Mouse (Mus musculus) adrenal gland, postnatal 4 days (tissue): ENCODE results near the gene Zap70. TPM values are rescaled to one million over a fixed set of nuclear protein-coding genes. Genes with fewer than 3 reads are reported as not detected.

Source experiments
- DNase-seq, 2 experiments: peaks; one replicate each; pipeline ENCODE4 v3.0.0; 2021 to 2022; ENCODE audit warnings: low spot score in 2 of 2, mixed read lengths in 2 of 2
- long read RNA-seq, 2 experiments: library from polyadenylated mRNA; stranded (forward); transcript quantifications; one replicate each; pipeline ENCODE4 v2.0.0; 2021
- total RNA-seq, 2 experiments: library from RNA; stranded (reverse); gene quantifications; 2 replicates each; pipeline ENCODE4 v1.2.3; 2021

Zap70 gene
- under 1 TPM; 0.28 to 0.40 TPM for total RNA-seq
- long read RNA-seq, experiment 1, partial matches to known transcripts = 0 of 1 reads
- long read RNA-seq, experiment 1, other reads (novel, unspliced or antisense) = 0 of 1 reads
- long read RNA-seq, experiment 2, partial matches to known transcripts = 0 of 1 reads
- long read RNA-seq, experiment 2, other reads (novel, unspliced or antisense) = 0 of 1 reads

GRCm38 (mm10) chr1:36761568-36761967, at the start of gene Zap70:
Gene Zap70, plus strand, starts transcription at chr1:36761798.
- no peak for DNase-seq

- no peak for DNase-seq
These were observed 47.3 kb upstream of the Zap70 start, which contains the start of gene Actr1b for GRCm38 (mm10) chr1:36714311-36714710. Gene Actr1b, minus strand, starts transcription at chr1:36714422.

- DNase-seq = no peak
These were observed 42.8 kb upstream of the Zap70 start for GRCm38 (mm10) chr1:36718786-36719185.

- DNase-seq = no peak
These were observed 38.2 kb upstream of the Zap70 start for GRCm38 (mm10) chr1:36723146-36724056.

GRCm38 (mm10) chr1:36724057-36724431, 37.6 kb upstream of the Zap70 start:
- no peak for DNase-seq

GRCm38 (mm10) chr1:36737300-36737699, 24.3 kb upstream of the Zap70 start:
- DNase-seq = peak; percentile 43 to 71

GRCm38 (mm10) chr1:36739231-36739630, 22.4 kb upstream of the Zap70 start:
- no peak for DNase-seq

- DNase-seq = no peak
These were observed 18.6 kb upstream of the Zap70 start for GRCm38 (mm10) chr1:36743046-36743445.

- peak; percentile 14 to 42 for DNase-seq
These were observed 17.2 kb upstream of the Zap70 start for GRCm38 (mm10) chr1:36744268-36744944.

GRCm38 (mm10) chr1:36745661-36746060, 15.9 kb upstream of the Zap70 start:
- no peak for DNase-seq

GRCm38 (mm10) chr1:36746452-36746851, 15.1 kb upstream of the Zap70 start:
- no peak for DNase-seq

- DNase-seq = no peak
These were observed 7.5 kb upstream of the Zap70 start for GRCm38 (mm10) chr1:36753932-36754675.

GRCm38 (mm10) chr1:36758553-36758952, 3.0 kb upstream of the Zap70 start:
- no peak for DNase-seq

- no peak for DNase-seq
These were observed 2.5 kb upstream of the Zap70 start for GRCm38 (mm10) chr1:36759076-36759475.

- no peak for DNase-seq
These were observed 1.2 kb upstream of the Zap70 start for GRCm38 (mm10) chr1:36760401-36760800.

GRCm38 (mm10) chr1:36761061-36761460, 537 bp upstream of the Zap70 start:
- no peak for DNase-seq

- DNase-seq = no peak
These were observed 5.0 kb downstream of the Zap70 start for GRCm38 (mm10) chr1:36766431-36767205.

- no peak for DNase-seq
These were observed 5.7 kb downstream of the Zap70 start for GRCm38 (mm10) chr1:36767321-36767720.

- no peak for DNase-seq
These were observed 7.2 kb downstream of the Zap70 start for GRCm38 (mm10) chr1:36768786-36769185.

- DNase-seq = no peak
These were observed 8.4 kb downstream of the Zap70 start for GRCm38 (mm10) chr1:36769951-36770350.
